Comparison of ENCODE assay signal across 22 mouse cellular contexts in the genomic region with DNA sequence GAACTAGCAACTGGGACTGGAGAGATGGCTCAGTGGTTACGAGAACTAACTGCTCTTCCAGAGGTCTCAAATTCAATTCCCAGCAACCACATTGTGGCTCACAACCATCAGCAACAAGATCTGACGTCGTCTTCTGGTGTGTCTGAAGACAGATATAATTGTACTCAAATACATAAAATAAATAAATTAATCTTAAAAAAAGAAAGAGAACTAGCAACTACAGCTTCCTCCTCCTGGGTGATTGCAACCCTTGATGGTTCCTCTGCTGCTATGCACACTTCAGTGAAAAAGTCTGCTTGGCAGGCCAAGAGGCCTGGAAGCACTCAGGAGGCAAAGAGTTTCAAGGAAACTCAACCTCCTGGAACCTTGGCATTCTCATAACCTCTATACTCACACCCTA. TPM values are rescaled to one million over a fixed set of nuclear protein-coding genes. Genes with fewer than 3 reads are reported as not detected.
DNase-seq lines count a peak whose midpoint lies in the region; ATAC-seq and TF ChIP-seq lines count a peak whose summit lies in the region.
"Had no signal": no experiment of that assay in that cellular context is flagged by ENCODE, and none has a peak within 500 bp of the region (broad histone marks: within the 10 kb centered on the region; RNA-seq: fewer than 3 reads in every experiment).

No protein-coding gene starts in this region.

- TF ChIP-seq CTCF in ES-Bruce4 (IDR thresholded peaks at IDR 0.05; ENCODE audit: low read depth, low read length), result no peak
- TF ChIP-seq CTCF in midbrain, postnatal 0 days (IDR thresholded peaks at IDR 0.05), result no peak

- H3K36me3 ChIP-seq in ES-Bruce4 (ENCODE audit: control insufficient read depth, insufficient read depth, low read length, poor library complexity, severe bottlenecking) (peaks cover 15% of the 10 kb centered on the region), ES-E14 (ENCODE audit: control insufficient read depth, insufficient read depth, low read length, poor library complexity, severe bottlenecking) (peaks cover 24% of the 10 kb centered on the region)
- no peaks in the 10 kb centered on the region for H3K36me3 ChIP-seq in midbrain, postnatal 0 days (ENCODE audit: insufficient read depth, low read length)
- H3K36me3 ChIP-seq: embryonic facial prominence, embryonic 10.5 days; embryonic facial prominence, embryonic 12.5 days; forebrain, embryonic 15.5 days had no signal

- no peak overlapping the region for H3K4me2 ChIP-seq in midbrain, postnatal 0 days (ENCODE audit: low read depth, low read length, poor library complexity, severe bottlenecking)
- H3K4me2 ChIP-seq: embryonic facial prominence, embryonic 12.5 days; forebrain, embryonic 13.5 days; forebrain, embryonic 15.5 days had no signal

- H3K4me3 ChIP-seq in ES-Bruce4 (ENCODE audit: low read depth, low read length) (no peak overlapping the region), ES-E14 (ENCODE audit: insufficient read depth in 1 of 2, low read depth in 1 of 2, low read length in 2 of 2, poor library complexity in 1 of 2, severe bottlenecking in 1 of 2) (no peak overlapping the region)
- no peak overlapping the region for H3K4me3 ChIP-seq in midbrain, postnatal 0 days (ENCODE audit: low read depth, low read length)
- H3K4me3 ChIP-seq: embryonic facial prominence, embryonic 10.5 days; embryonic facial prominence, embryonic 12.5 days; forebrain, embryonic 13.5 days; forebrain, embryonic 15.5 days had no signal

- no peak for TF ChIP-seq POLR2A in ES-Bruce4 (IDR thresholded peaks at IDR 0.05; ENCODE audit: insufficient read depth, low read length)

- in situ Hi-C loops in ES-E14 (cut with MboI; ENCODE audit: low sequenced_read_pairs in 2 of 2, unreplicated experiment in 2 of 2), result no loop called here

- H3K27ac ChIP-seq in ES-Bruce4 (ENCODE audit: insufficient read depth, low read length) (peak overlapping the region; percentile 96), ES-E14 (ENCODE audit: insufficient read depth, low read depth, low read length, poor library complexity, severe bottlenecking) (peak overlapping the region; percentile 80)
- H3K27ac ChIP-seq in midbrain, postnatal 0 days (ENCODE audit: low read depth, low read length), result no peak overlapping the region
- H3K27ac ChIP-seq: embryonic facial prominence, embryonic 10.5 days; embryonic facial prominence, embryonic 12.5 days; forebrain, embryonic 13.5 days; forebrain, embryonic 15.5 days had no signal

- no peaks in the 10 kb centered on the region for H3K4me1 ChIP-seq in ES-Bruce4 (ENCODE audit: control insufficient read depth, insufficient read depth, low read length)
- peaks cover 9 to 14% of the 10 kb centered on the region in 2 experiments for H3K4me1 ChIP-seq in ES-E14 (ENCODE audit: control insufficient read depth in 2 of 2, insufficient read depth in 2 of 2, low read length in 2 of 2, poor library complexity in 1 of 2)
- H3K4me1 ChIP-seq in midbrain, postnatal 0 days (ENCODE audit: insufficient read depth, low read length), result no peaks in the 10 kb centered on the region
- H3K4me1 ChIP-seq: embryonic facial prominence, embryonic 10.5 days; embryonic facial prominence, embryonic 12.5 days; forebrain, embryonic 13.5 days; forebrain, embryonic 15.5 days had no signal

- no peak for DNase-seq in ES-E14 (ENCODE audit: low read depth, low spot score)
- peak; percentile 63 for DNase-seq in ZHBTc4 (ENCODE audit: low read depth, low spot score)
- DNase-seq in midbrain, postnatal 0 days (ENCODE audit: low spot score), result no peak
- DNase-seq in layer of hippocampus, postnatal 36 days, result no peak
- DNase-seq: adrenal gland, adult 2 months; adrenal gland, postnatal 10 days; adrenal gland, postnatal 25 days; cerebellum, adult 11 months; cerebellum, adult 18-20 months; cerebellum, adult 8-10 months; cerebellum, adult 9-11 months; cerebellum, postnatal 14 days; cerebellum, postnatal 36 days; forebrain, postnatal 0 days had no signal

- H3K27me3 ChIP-seq in ES-Bruce4 (ENCODE audit: control insufficient read depth, insufficient read depth, low read length, poor library complexity, severe bottlenecking), result no peaks in the 10 kb centered on the region
- H3K27me3 ChIP-seq in midbrain, postnatal 0 days (ENCODE audit: insufficient read depth, low read length), result no peaks in the 10 kb centered on the region
- H3K27me3 ChIP-seq: embryonic facial prominence, embryonic 12.5 days; forebrain, embryonic 13.5 days; forebrain, embryonic 15.5 days had no signal

- WGBS in midbrain, postnatal 0 days, result 78% methylated on average over 3 of the region's 3 CpGs

- peaks cover 31% of the 10 kb centered on the region for H3K9me3 ChIP-seq in ES-Bruce4 (replicated peaks; ENCODE audit: control insufficient read depth, insufficient read depth, low read length, poor library complexity, severe bottlenecking)
- H3K9me3 ChIP-seq in ES-E14 (ENCODE audit: control insufficient read depth, insufficient read depth, low read depth, low read length), result peaks cover 5% of the 10 kb centered on the region
- no peaks in the 10 kb centered on the region for H3K9me3 ChIP-seq in midbrain, postnatal 0 days (ENCODE audit: low read length)
- H3K9me3 ChIP-seq: embryonic facial prominence, embryonic 10.5 days; embryonic facial prominence, embryonic 12.5 days; forebrain, embryonic 13.5 days; forebrain, embryonic 15.5 days had no signal

- H3K9ac ChIP-seq in ES-Bruce4 (ENCODE audit: low read depth, poor library complexity, severe bottlenecking), result no peak overlapping the region
- no peak overlapping the region for H3K9ac ChIP-seq in ES-E14 (ENCODE audit: insufficient read depth, low read depth, low read length, poor library complexity, severe bottlenecking)
- no peak overlapping the region for H3K9ac ChIP-seq in midbrain, postnatal 0 days (replicated peaks; ENCODE audit: low read length, poor library complexity, severe bottlenecking)
- H3K9ac ChIP-seq: embryonic facial prominence, embryonic 12.5 days; forebrain, embryonic 13.5 days; forebrain, embryonic 15.5 days; forebrain, postnatal 0 days had no signal

- no peak for ATAC-seq in midbrain, postnatal 0 days (ENCODE audit: low FRiP score)
- ATAC-seq: forebrain, embryonic 13.5 days; forebrain, embryonic 15.5 days; forebrain, postnatal 0 days had no signal

- no peak for TF ChIP-seq EP300 in ES-Bruce4 (IDR thresholded peaks at IDR 0.05; ENCODE audit: insufficient read depth, low read depth, low read length)

TF ChIP-seq in ES-E14, 5 proteins besides CTCF, POLR2A, EP300 and RAD21:
- no peak for TF ChIP-seq ZNF384 (IDR thresholded peaks at IDR 0.05; ENCODE audit: low read depth, low read length)
- no peak for TF ChIP-seq MAFK (IDR thresholded peaks at IDR 0.05; ENCODE audit: insufficient read depth, low read depth, low read length)
- no peak for TF ChIP-seq HCFC1 (IDR thresholded peaks at IDR 0.05; ENCODE audit: borderline replicate concordance, insufficient read depth, low read length)
- no peak for TF ChIP-seq ZC3H11A (IDR thresholded peaks at IDR 0.05; ENCODE audit: borderline replicate concordance, low read depth, low read length)
- no peak for TF ChIP-seq CHD2 (IDR thresholded peaks at IDR 0.05; ENCODE audit: low read depth, low read length)

RNA-seq across cellular contexts. Expression of gene Tdrd12, which starts 7.5 kb away (rescaled TPM):
- 74.9 and 75.1 TPM in 2 replicates for polyA plus RNA-seq in ES-Bruce4 (2011; ENCODE audit: insufficient read depth, insufficient read length, low read depth, missing spikeins)
- total RNA-seq in ES-E14 (2012; rRNA removed), result 35.4 and 35.9 TPM in 2 replicates
- total RNA-seq in midbrain, postnatal 0 days (2014; rRNA removed), result 0.19 and 0.38 TPM in 2 replicates
- 0.58 and 0.79 TPM in 2 replicates for polyA plus RNA-seq in midbrain, postnatal 0 days (2015; fragmentation: Nextera tagmentation; extraction: Ambion mirVana)
- under 1 TPM; 0.52 to 0.63 TPM for total RNA-seq in layer of hippocampus, postnatal 36 days (2021)
- total RNA-seq: common myeloid progenitor, adult 5-6 weeks had no signal
- polyA plus RNA-seq: adrenal gland, adult 2 months; C2C12; forebrain, embryonic 11.5 days had no signal

RNA-seq across cellular contexts. Expression of gene Nudt19, which starts 26.1 kb away (rescaled TPM):
- 43.0 and 46.3 TPM in 2 replicates for polyA plus RNA-seq in ES-Bruce4 (2011; ENCODE audit: insufficient read depth, insufficient read length, low read depth, missing spikeins)
- total RNA-seq in ES-E14 (2012; rRNA removed), result 15.8 and 30.0 TPM in 2 replicates
- 49.3 and 57.7 TPM in 2 replicates for total RNA-seq in midbrain, postnatal 0 days (2014; rRNA removed)
- 128 and 141 TPM in 2 replicates for polyA plus RNA-seq in midbrain, postnatal 0 days (2015; fragmentation: Nextera tagmentation; extraction: Ambion mirVana)
- total RNA-seq in layer of hippocampus, postnatal 36 days (2021), result 10 to 100 TPM; 65.2 to 73.8 TPM

RNA-seq across cellular contexts. Expression of gene Rgs9bp, which starts 55.4 kb away (rescaled TPM):
- polyA plus RNA-seq in ES-Bruce4 (2011; ENCODE audit: insufficient read depth, insufficient read length, low read depth, missing spikeins), result 4.6 and 4.8 TPM in 2 replicates
- 0.71 and 1.1 TPM in 2 replicates for total RNA-seq in ES-E14 (2012; rRNA removed)
- total RNA-seq in midbrain, postnatal 0 days (2014; rRNA removed), result 0.11 and 0.24 TPM in 2 replicates
- 0.05 TPM in 1 of 2 replicates, not detected in the other for polyA plus RNA-seq in midbrain, postnatal 0 days (2015; fragmentation: Nextera tagmentation; extraction: Ambion mirVana)
- under 1 TPM; 0.23 to 0.37 TPM for total RNA-seq in layer of hippocampus, postnatal 36 days (2021)

RNA-seq across cellular contexts. Expression of gene Ankrd27, which starts 56.0 kb away (rescaled TPM):
- 64.1 and 74.9 TPM in 2 replicates for polyA plus RNA-seq in ES-Bruce4 (2011; ENCODE audit: insufficient read depth, insufficient read length, low read depth, missing spikeins)
- 25.0 and 31.4 TPM in 2 replicates for total RNA-seq in ES-E14 (2012; rRNA removed)
- 17.9 and 24.7 TPM in 2 replicates for total RNA-seq in midbrain, postnatal 0 days (2014; rRNA removed)
- 11.4 and 11.9 TPM in 2 replicates for polyA plus RNA-seq in midbrain, postnatal 0 days (2015; fragmentation: Nextera tagmentation; extraction: Ambion mirVana)
- 10 to 100 TPM; 42.0 to 44.1 TPM for total RNA-seq in layer of hippocampus, postnatal 36 days (2021)

Comparison
In these comparisons a context has a peak if more than half of its experiments do, and no peak if none do; other contexts are left out.
1. RNA of gene Tdrd12, which starts 7.5 kb away (total RNA-seq): 35.4 to 35.9 TPM in ES-E14; 0.52 to 0.63 TPM in layer of hippocampus, postnatal 36 days and 0.19 to 0.38 TPM in midbrain, postnatal 0 days; every median in the first group is over 10 times any median in the second.